Mouse (Mus musculus): Measurements from ENCODE around the gene Ccnjl. TPM values are rescaled to one million over a fixed set of nuclear protein-coding genes. Genes with fewer than 3 reads are reported as not detected.

The Ccnjl gene
- polyA plus RNA-seq, 1 experiment from 2014 or later: 7.7 TPM

DNA sequence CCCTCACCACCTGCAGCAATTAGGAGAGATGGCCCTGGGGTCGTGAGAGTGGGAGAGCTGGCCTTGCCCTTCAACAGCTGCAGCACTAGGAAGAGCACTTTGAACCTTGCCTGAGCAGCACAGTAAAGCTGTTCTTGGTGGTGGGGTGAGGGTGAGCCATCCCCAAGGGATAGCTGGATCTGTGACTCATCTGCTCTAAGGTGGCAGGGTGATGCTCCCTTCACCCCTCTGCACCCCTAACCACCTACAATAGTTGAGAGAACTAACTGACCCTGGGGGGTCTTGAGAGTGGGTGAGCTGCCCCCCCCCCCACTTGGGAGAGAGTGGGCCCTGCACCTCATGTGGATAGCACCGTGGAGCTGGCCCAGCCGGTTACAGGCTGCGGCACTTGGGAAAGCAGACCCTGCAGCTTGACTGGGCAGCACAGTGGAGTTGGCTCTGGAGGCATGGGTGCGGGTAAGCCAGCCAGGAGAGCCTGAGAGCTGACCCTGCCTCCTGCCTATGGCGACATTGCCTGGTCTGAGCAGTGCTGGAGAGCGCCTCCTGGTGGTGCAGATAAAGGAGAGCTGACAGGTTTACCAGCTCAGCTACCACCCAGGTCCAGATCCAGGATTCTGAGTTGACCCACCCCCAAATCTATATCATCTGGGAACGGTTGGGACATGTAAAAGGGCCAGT is 12.1 kb upstream of the Ccnjl start:
- H3K9ac ChIP-seq (ENCODE audit: low read length): no peak overlapping the region
- no peak overlapping the region for H3K27ac ChIP-seq (ENCODE audit: low read depth, low read length)
- 39% methylated on average over 8 of the region's 8 CpGs for WGBS
- no peak overlapping the region for H3K4me3 ChIP-seq (ENCODE audit: low read depth, low read length)
- H3K9me3 ChIP-seq (replicated peaks; ENCODE audit: control insufficient read depth, low read length): no peaks in the 10 kb centered on the region
- peak; percentile 36 for DNase-seq (ENCODE audit: low spot score)
- no peaks in the 10 kb centered on the region for H3K36me3 ChIP-seq (ENCODE audit: control insufficient read depth, insufficient read depth, low read length)
- no peaks in the 10 kb centered on the region for H3K27me3 ChIP-seq (replicated peaks; ENCODE audit: control insufficient read depth, insufficient read depth, low read length)
- no peaks in the 10 kb centered on the region for H3K4me1 ChIP-seq (ENCODE audit: control insufficient read depth, insufficient read depth, low read length)
- H3K4me2 ChIP-seq (ENCODE audit: low read length): no peak overlapping the region
- 0 out of 2 replicates have a peak, but pooled peaks have one; percentile 32 for ATAC-seq

- DNase-seq (ENCODE audit: low spot score): no peak
Measured at GRCm38 (mm10) chr11:43517641-43518040, 10.9 kb upstream of the Ccnjl start.

DNA sequence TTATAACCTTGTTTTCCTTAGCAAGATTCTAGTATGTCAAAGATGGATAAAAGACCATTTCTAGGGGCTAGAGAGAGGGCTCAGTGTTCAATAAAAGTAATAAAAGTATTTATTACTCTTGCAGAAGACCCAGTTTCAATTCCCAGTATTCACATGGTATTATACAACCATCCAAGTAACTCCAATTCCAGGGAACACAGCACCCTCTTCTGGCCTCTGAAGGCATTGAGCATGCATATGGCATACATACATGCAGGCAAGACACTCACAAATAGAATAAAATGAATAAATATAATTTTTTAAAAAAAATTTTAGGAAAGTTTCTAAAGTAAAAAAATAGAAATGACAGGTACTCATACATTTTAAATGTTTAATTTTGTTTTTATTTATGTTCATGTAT is 10.5 kb upstream of the Ccnjl start:
- no peak for ATAC-seq
- Histone ChIP-seq H3K9ac (ENCODE audit: low read length) (no peak overlapping the region), H3K36me3 (ENCODE audit: control insufficient read depth, insufficient read depth, low read length) (no peaks in the 10 kb centered on the region), H3K9me3 (replicated peaks; ENCODE audit: control insufficient read depth, low read length) (no peaks in the 10 kb centered on the region), H3K4me1 (ENCODE audit: control insufficient read depth, insufficient read depth, low read length) (no peaks in the 10 kb centered on the region), H3K4me2 (ENCODE audit: low read length) (no peak overlapping the region), H3K4me3 (ENCODE audit: low read depth, low read length) (no peak overlapping the region), H3K27me3 (replicated peaks; ENCODE audit: control insufficient read depth, insufficient read depth, low read length) (no peaks in the 10 kb centered on the region), H3K27ac (ENCODE audit: low read depth, low read length) (no peak overlapping the region)
- DNase-seq (ENCODE audit: low spot score): no peak

More at GRCm38 (mm10) chr11:43517641-43518040, 10.9 kb upstream of the Ccnjl start:
- no peak overlapping the region for H3K4me3 ChIP-seq (ENCODE audit: low read depth, low read length)
- H3K4me2 ChIP-seq (ENCODE audit: low read length): no peak overlapping the region
- no peaks in the 10 kb centered on the region for H3K36me3 ChIP-seq (ENCODE audit: control insufficient read depth, insufficient read depth, low read length)
- no peak overlapping the region for H3K27ac ChIP-seq (ENCODE audit: low read depth, low read length)
- H3K9ac ChIP-seq (ENCODE audit: low read length): no peak overlapping the region
- no peak for ATAC-seq
- H3K27me3 ChIP-seq (replicated peaks; ENCODE audit: control insufficient read depth, insufficient read depth, low read length): no peaks in the 10 kb centered on the region
- WGBS: 79% methylated on average over 11 of the region's 11 CpGs
- H3K9me3 ChIP-seq (replicated peaks; ENCODE audit: control insufficient read depth, low read length): no peaks in the 10 kb centered on the region
- H3K4me1 ChIP-seq (ENCODE audit: control insufficient read depth, insufficient read depth, low read length): no peaks in the 10 kb centered on the region

GRCm38 (mm10) chr11:43518821-43519220 is 9.8 kb upstream of the Ccnjl start:
- H3K36me3 ChIP-seq (ENCODE audit: control insufficient read depth, insufficient read depth, low read length): no peaks in the 10 kb centered on the region
- H3K4me1 ChIP-seq (ENCODE audit: control insufficient read depth, insufficient read depth, low read length): no peaks in the 10 kb centered on the region
- H3K27ac ChIP-seq (ENCODE audit: low read depth, low read length): no peak overlapping the region
- ATAC-seq (no peak), DNase-seq (ENCODE audit: low spot score) (no peak)
- no peaks in the 10 kb centered on the region for H3K27me3 ChIP-seq (replicated peaks; ENCODE audit: control insufficient read depth, insufficient read depth, low read length)
- no peak overlapping the region for H3K9ac ChIP-seq (ENCODE audit: low read length)
- H3K4me3 ChIP-seq (ENCODE audit: low read depth, low read length): no peak overlapping the region
- no peaks in the 10 kb centered on the region for H3K9me3 ChIP-seq (replicated peaks; ENCODE audit: control insufficient read depth, low read length)
- H3K4me2 ChIP-seq (ENCODE audit: low read length): no peak overlapping the region

- no peak overlapping the region for H3K9ac ChIP-seq (ENCODE audit: low read length)
- ATAC-seq (no peak), DNase-seq (ENCODE audit: low spot score) (no peak)
- H3K36me3 ChIP-seq (ENCODE audit: control insufficient read depth, insufficient read depth, low read length): no peaks in the 10 kb centered on the region
- H3K4me3 ChIP-seq (ENCODE audit: low read depth, low read length): no peak overlapping the region
- H3K27ac ChIP-seq (ENCODE audit: low read depth, low read length): no peak overlapping the region
- H3K9me3 ChIP-seq (replicated peaks; ENCODE audit: control insufficient read depth, low read length): no peaks in the 10 kb centered on the region
- H3K27me3 ChIP-seq (replicated peaks; ENCODE audit: control insufficient read depth, insufficient read depth, low read length): no peaks in the 10 kb centered on the region
- H3K4me1 ChIP-seq (ENCODE audit: control insufficient read depth, insufficient read depth, low read length): no peaks in the 10 kb centered on the region
- H3K4me2 ChIP-seq (ENCODE audit: low read length): no peak overlapping the region
- 79% methylated on average over 3 of the region's 3 CpGs for WGBS
Measured at GRCm38 (mm10) chr11:43520521-43520920, 8.1 kb upstream of the Ccnjl start.

- Histone ChIP-seq H3K9ac (ENCODE audit: low read length) (peak overlapping the region; percentile 82), H3K27me3 (replicated peaks; ENCODE audit: control insufficient read depth, insufficient read depth, low read length) (no peaks in the 10 kb centered on the region), H3K4me1 (ENCODE audit: control insufficient read depth, insufficient read depth, low read length) (0 out of 2 replicates have a peak, but pooled peaks cover 2% of the 10 kb centered on the region), H3K36me3 (ENCODE audit: control insufficient read depth, insufficient read depth, low read length) (peaks cover 4% of the 10 kb centered on the region), H3K9me3 (replicated peaks; ENCODE audit: control insufficient read depth, low read length) (no peaks in the 10 kb centered on the region), H3K4me3 (ENCODE audit: low read depth, low read length) (peak overlapping the region; percentile 71), H3K4me2 (ENCODE audit: low read length) (peak overlapping the region; percentile 88), H3K27ac (ENCODE audit: low read depth, low read length) (peak overlapping the region; percentile 65; the same call in 1 of the 2 replicates)
- WGBS: under 1% methylated on average over 23 of the region's 25 CpGs
- ATAC-seq (peak; percentile 55), DNase-seq (ENCODE audit: low spot score) (peak; percentile 75)
Measured at GRCm38 (mm10) chr11:43528078-43528682, 404 bp upstream of the Ccnjl start.

DNA sequence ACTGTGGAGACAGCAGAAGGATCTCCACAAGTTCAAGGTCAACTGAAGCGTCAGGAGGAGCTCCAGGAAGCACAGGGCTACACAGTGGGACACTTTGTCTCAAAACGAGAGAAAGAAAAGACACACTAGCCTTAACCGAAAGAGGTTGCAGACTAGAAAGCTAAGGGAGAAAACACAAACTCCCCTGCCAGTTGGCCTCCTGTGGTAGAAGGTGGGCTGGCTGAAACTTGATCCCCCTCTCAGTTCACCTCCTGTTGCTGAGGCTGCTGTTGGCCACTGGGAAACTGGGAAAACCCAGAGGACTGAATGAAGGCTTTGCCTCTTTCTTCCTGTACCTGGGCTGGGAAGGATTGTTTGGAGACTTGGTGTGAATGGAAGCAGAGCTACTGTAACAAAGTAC is 1.5 kb downstream of the Ccnjl start:
- WGBS: 17% methylated on average over 3 of the region's 3 CpGs
- H3K9me3 ChIP-seq (replicated peaks; ENCODE audit: control insufficient read depth, low read length): no peaks in the 10 kb centered on the region
- H3K27ac ChIP-seq (ENCODE audit: low read depth, low read length): no peak overlapping the region; the same call in 1 of the 2 replicates
- H3K27me3 ChIP-seq (replicated peaks; ENCODE audit: control insufficient read depth, insufficient read depth, low read length): no peaks in the 10 kb centered on the region
- H3K4me1 ChIP-seq (ENCODE audit: control insufficient read depth, insufficient read depth, low read length): 0 out of 2 replicates have a peak, but pooled peaks cover 2% of the 10 kb centered on the region
- ATAC-seq: no peak
- peaks cover 17% of the 10 kb centered on the region for H3K36me3 ChIP-seq (ENCODE audit: control insufficient read depth, insufficient read depth, low read length)
- peak overlapping the region; percentile 88 for H3K4me2 ChIP-seq (ENCODE audit: low read length)
- no peak overlapping the region for H3K9ac ChIP-seq (ENCODE audit: low read length)
- DNase-seq (ENCODE audit: low spot score): no peak
- peak overlapping the region; percentile 71; the same call in 1 of the 2 replicates for H3K4me3 ChIP-seq (ENCODE audit: low read depth, low read length)

DNA sequence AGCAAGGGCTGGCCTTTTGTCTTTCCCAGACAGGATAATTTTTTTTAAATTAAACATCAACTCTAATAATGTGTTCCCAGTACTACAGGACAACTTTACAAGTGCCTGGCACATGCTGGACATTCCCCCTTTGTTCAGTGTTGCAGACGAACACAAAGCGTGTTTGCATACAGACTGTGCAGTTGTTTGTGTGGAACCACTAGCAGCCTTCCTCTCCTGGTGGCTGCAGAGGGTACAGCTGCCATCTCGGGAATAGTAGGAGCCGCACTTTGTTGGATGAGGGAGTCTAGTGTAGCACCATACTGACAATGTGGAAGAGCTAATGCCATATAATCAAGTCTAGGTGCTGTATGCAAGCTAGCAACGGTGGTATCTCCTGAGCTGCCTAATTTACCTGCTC is 3.0 kb downstream of the Ccnjl start:
- Histone ChIP-seq H3K9ac (ENCODE audit: low read length) (no peak overlapping the region), H3K36me3 (ENCODE audit: control insufficient read depth, insufficient read depth, low read length) (peaks cover 17% of the 10 kb centered on the region), H3K9me3 (replicated peaks; ENCODE audit: control insufficient read depth, low read length) (no peaks in the 10 kb centered on the region), H3K4me2 (ENCODE audit: low read length) (no peak overlapping the region), H3K27ac (ENCODE audit: low read depth, low read length) (no peak overlapping the region), H3K27me3 (replicated peaks; ENCODE audit: control insufficient read depth, insufficient read depth, low read length) (no peaks in the 10 kb centered on the region), H3K4me3 (ENCODE audit: low read depth, low read length) (no peak overlapping the region), H3K4me1 (ENCODE audit: control insufficient read depth, insufficient read depth, low read length) (0 out of 2 replicates have a peak, but pooled peaks cover 2% of the 10 kb centered on the region)
- WGBS: 53% methylated on average over 5 of the region's 5 CpGs
- DNase-seq (ENCODE audit: low spot score): peak; percentile 49
- no peak for ATAC-seq

DNA sequence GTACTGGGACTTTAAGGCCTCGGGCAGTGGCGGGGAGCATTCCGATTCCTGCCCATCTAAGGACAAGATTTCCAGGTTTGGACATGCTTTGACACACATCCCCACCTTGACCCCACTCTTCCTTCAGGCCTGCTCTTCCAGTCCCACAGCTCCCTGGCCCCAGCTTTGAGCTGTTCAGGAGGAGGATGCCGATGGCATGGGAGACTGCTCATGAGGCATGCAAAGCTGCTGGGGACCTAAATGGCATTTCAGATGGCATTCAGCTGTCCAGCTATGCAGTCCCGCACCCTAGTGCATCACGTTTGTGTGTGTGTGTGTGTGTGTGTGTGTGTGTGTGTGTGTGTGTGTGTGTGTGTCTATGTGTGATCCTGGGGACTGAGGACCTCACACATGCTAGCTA is 8.5 kb downstream of the Ccnjl start:
- 88% methylated on average over 6 of the region's 6 CpGs for WGBS
- ATAC-seq (no peak), DNase-seq (ENCODE audit: low spot score) (no peak)
- no peaks in the 10 kb centered on the region for H3K27me3 ChIP-seq (replicated peaks; ENCODE audit: control insufficient read depth, insufficient read depth, low read length)
- no peak overlapping the region for H3K27ac ChIP-seq (ENCODE audit: low read depth, low read length)
- H3K4me1 ChIP-seq (ENCODE audit: control insufficient read depth, insufficient read depth, low read length): no peaks in the 10 kb centered on the region
- H3K9ac ChIP-seq (ENCODE audit: low read length): no peak overlapping the region
- H3K4me3 ChIP-seq (ENCODE audit: low read depth, low read length): no peak overlapping the region
- H3K4me2 ChIP-seq (ENCODE audit: low read length): no peak overlapping the region
- H3K9me3 ChIP-seq (replicated peaks; ENCODE audit: control insufficient read depth, low read length): no peaks in the 10 kb centered on the region
- H3K36me3 ChIP-seq (ENCODE audit: control insufficient read depth, insufficient read depth, low read length): peaks cover 20% of the 10 kb centered on the region

Measured in forebrain, embryonic 14.5 days (tissue).